Mouse (Mus musculus): ENCODE data around the gene Plp2.

DNA sequence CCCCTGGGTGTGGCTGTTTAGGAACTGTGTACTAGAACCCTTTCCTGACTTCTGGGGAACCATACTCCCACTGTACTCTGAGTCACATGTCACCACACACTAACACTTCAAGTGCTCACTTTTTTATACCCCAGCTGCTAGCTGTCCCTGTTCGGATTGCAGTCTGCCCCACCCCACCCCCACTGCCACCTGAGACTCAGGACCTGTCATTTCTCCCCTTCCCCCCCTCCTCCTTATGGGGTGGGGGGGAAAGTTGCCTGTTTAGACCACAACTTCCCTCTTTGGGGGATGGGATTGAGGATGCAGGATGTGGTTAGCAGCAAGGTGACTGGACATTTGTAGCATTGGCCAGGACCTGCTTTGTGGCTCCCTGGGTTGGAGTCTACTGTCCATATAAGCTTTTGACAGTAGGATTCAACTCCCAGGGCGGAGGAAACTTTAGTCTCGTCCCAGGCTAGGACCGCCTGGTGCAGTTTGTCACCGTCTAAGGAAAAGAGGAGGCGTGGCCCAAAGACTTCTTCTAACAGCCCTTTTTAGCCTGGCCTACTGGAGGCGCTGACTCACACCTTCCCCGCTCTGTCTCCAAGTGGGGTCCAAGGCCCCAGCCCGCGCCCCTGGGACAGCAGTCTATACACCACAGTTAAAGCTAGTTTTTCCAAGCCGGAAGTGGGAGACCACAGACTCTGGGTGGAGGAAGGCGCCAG is 2.5 kb upstream of the Plp2 start:
- TF ChIP-seq MYOD1 (IDR thresholded peaks at IDR 0.05; ENCODE audit: control insufficient read depth in 1 of 3, insufficient read length in 2 of 3, low read depth in 2 of 3) (peak in 1 of 3 experiments; percentile 40), MAX (IDR thresholded peaks at IDR 0.05; ENCODE audit: low read depth) (no peak), TCF12 (IDR thresholded peaks at IDR 0.05; ENCODE audit: insufficient read depth, poor library complexity, severe bottlenecking) (no peak), USF1 (IDR thresholded peaks at IDR 0.05; ENCODE audit: low read depth) (peak; percentile 18), MYOG (IDR thresholded peaks at IDR 0.05; ENCODE audit: control insufficient read depth in 1 of 3, insufficient read depth in 1 of 3, insufficient read length in 2 of 3, low read depth in 2 of 3) (no peak), POLR2A (IDR thresholded peaks at IDR 0.05; ENCODE audit: insufficient read length, low read depth) (no peak)
